Mouse (Mus musculus) yolk sac, embryonic 10.5 days (tissue): ENCODE results near the gene Las1l.
"Not testable (repeated sequence)": the region's sequence is repeated elsewhere in the genome, so short reads cannot be mapped to it uniquely, and the experiment has no call there.

Experiments
- DNase-seq: peaks from one replicate; pipeline ENCODE4 v3.0.0-alpha.2; 2017; ENCODE audit warnings: low spot score

Gene Las1l

DNA sequence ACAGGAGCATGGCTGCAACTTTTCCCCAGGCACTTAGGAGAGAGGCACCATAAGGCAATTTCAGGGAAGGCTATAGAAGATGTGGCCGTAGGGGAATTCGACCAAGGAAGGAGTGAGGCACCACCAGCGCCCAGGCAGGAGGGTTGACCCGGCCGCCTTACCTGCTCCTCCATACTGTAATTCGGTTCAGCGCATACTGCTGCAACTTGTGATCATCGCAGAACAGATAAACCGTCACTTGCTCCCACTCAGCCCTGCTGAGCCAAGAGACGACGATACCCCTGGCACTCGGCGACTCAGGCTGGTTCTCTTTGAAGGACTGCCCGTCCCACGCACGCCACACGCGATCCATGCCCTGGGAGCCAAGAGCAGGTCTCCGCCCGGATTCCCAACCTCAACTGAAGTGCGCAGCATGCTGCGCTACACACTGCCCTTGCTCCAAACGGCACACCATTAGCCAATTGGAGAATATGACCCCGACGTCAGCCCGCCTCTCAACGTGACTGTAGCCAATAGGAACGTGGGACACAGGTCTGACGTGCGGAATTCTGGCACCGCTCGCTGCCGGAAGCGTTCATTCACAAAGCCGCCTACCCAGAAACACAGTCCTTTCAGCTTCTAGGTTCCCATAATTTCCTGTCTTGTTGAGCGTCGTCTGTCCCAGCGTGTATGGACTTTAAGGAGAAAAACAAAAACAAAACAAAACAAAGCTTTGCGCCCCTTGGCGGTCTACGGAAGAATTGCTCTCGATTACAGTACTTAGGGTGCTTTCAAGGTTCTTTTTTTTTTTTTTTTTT, at the start of gene Las1l:
TSS of gene Las1l (minus strand) at position 466 of the 797 bp plus-strand sequence.
- peak; percentile 92 for DNase-seq

DNA sequence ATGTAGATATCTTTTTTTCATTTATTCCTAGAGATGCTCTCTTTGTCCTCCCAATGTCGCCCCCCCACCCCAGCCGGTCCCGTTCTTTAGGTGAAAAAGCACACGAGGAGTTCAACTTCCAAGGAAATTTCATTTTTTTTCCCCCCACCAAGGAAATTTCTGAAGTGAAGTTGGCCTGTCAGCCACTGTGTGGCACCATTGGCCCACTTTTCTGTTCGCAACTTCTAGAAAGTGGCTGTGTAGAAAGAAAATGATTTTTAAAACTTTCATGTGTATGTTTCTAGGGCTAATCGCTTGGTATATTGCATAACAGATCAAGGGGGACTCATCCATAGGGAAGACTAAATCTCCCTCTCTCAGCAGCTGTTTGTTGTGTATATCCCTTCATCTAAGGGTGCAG, 49.6 kb upstream of the Las1l start:
- no peak for DNase-seq

DNA sequence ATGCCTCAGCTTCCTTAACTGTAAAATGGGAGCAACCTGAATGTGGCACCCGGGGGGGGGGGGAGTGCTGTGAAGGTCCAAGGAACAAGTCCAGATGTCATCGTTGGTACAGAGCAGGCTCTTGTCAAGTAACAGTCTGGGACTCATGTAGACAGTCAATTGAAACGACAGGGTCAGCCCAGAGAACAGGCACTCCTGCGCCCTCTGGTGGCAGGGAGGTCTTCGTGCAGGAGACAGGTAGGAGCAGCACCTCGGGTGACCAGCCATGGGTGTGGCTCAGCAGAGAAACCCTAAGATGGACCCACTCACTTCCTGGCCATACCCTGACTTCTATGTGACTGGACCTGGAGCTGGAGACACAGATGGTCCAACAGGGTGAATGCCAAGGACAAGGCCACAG, 42.8 kb upstream of the Las1l start:
- peak; percentile 1 for DNase-seq

DNA sequence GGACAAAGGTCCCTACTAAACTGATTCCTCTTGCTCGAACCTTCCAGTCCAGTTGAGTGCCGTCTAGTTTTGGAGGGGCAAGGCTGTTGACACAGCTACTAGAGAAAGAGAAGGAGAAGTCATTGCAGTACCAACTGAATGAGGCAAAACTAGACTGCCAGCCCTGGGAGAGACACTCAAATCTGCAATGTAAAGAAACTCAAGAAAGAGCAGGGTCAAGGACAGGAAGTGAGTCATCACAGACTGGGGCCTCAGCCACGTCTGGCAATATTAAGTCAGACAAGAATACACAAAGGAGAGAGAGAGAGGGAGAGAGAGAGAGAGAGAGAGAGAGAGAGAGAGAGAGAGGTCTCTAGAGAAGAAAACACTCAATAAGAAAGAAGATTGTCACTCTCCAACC, 36.4 kb upstream of the Las1l start:
- DNase-seq, result no peak

DNA sequence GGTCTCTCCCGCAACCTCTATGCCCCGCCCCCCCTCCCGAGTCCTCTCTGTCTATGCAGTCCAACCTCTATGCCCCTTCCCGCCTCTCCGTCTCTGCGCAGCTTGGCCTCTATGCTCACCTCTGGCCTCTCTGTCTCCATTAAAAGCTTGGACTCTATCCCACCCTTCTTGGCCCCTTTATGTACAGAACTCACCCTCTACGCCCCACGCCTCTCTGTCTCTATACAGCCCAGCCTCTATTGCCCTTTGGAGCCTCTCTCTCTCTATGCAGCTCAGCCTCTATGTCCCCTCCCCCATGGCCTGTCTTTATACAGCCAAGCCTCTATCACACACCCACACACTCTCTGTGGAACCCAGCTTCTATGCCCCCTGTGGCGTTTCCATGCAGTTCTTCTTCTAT, 13.2 kb upstream of the Las1l start:
- DNase-seq, result peak; percentile 60

DNA sequence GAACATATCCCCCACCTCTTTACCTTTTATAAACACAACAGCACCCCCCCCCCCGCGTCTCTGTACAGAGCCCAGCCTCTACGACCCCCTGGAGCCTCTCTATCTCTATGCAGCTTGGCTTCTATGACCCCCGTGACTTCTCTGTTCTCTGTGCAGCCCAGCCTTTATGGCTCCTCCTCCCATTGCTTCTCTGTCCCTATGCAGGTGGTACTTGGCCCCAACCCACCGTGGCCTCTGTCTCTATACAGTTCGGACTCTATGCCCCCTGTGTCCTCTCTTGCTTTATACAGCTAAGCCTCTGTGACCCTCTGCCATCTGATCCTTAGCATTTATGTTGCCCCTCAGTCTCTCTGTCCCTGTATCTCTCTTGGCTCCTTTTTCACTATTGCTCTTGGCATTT, 12.4 kb upstream of the Las1l start:
- peak; percentile 25 for DNase-seq

DNA sequence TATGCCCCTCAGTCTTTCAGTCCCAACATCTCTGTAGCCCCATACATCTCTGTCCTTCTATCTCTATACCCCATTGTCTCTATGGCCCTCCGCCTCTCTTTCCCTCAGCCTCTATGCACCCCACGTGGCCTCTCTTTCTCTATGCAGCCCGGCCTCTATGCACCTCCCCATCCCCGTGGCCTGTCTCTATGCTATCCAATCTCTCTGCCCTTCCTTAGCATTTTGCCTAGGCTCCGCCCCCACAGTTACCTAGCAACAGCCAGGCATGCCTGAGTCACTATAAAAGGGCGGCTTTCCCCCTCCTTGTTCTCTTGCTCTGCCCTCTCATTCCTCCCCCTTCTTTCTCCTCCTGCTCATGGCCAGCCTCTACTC, 11.8 kb upstream of the Las1l start:
- peak; percentile 88 for DNase-seq

DNA sequence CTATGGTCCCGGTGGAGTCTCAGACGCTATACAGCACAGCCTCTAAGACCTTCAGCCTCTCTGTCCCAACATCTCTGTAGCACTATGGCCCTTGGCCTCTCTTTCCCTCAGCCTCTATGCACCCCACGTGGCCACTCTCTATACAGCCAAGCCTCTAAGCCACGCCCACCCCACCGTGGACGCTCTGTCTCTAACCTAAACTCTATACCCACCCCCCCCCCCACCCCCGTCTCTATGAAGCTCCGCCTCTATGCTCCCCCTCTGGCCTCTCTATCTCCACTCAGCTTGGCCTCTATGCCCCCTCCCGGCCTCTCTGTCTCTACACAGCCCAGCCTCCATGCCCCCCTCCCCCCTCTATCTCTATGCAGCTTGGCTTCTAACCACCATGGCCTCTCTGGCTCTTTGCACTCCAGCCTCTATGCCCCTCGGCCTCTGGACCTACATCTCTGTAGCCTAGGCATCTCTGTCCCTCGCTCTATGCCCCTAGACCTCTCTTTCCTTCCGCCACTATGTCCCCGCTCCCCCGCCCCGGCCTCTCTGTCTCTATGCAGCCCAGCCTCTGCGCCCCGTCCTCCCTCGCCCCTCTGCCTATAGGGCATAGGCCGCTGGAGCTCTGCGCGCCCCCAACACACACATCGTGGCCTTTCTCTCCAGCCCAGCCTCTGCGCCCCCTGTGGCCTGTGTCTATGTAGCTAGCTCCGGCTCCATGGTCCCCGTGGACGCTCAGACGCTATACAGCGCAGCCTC, 11.3 kb upstream of the Las1l start:
- peak; percentile 86 for DNase-seq

DNA sequence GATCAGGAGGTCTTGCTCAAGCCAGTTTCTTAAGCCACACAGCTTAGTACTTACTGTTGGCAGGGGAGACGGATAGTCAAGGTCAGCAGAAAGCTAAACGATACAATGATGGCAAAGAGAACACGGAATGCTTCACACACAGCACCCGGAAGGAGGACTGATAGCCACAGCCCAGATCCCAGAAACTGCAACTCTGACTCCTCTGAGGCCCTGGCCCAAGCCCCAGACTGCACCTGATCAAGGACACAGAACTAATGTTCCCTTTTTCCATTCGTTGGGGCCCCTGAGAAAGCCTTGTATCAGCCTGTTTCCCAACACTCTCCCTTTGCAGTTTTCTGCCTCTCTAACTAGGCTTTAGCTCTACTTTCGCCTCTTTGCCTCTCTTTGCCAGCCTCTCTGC, 8.3 kb upstream of the Las1l start:
- DNase-seq, result no peak

DNA sequence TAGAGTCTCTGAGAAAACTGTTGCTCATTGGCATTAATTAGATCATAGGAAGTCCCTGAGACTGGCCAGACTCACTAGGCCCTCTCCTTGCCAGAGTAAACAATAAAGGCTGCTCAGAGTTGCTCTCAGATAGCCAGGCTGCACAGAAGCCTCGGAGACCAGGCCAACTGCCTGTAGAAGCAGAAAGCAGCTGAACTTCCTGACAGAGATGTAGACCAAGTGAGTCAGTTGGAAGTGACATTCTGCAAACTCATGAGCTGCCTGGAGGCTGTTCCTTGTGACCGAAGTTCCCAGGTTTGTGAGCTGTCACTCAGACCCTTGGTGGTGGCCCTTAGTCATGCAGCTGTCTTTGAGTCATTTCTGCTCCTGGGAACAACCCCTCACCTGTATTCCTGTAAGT, 6.6 kb upstream of the Las1l start:
- DNase-seq, result no peak

DNA sequence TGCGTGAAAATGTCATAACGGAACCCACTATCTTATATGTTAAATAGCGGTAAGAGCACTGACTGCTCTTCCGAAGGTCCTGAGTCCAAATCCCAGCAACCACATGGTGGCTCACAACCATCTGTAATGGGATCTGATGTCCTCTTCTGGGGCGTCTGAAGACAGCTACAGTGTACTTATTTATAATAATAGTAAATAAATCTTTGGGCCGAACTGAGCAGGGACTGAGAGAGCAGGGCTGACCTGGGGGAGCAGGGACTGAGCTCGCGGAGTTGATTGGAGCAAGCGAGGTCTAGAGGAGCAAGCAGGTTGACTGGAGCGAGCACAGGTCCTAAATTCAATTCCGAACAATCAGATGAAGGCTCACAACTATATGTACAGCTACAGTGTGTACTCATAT, 699 bp upstream of the Las1l start:
- not testable (repeated sequence) for DNase-seq

DNA sequence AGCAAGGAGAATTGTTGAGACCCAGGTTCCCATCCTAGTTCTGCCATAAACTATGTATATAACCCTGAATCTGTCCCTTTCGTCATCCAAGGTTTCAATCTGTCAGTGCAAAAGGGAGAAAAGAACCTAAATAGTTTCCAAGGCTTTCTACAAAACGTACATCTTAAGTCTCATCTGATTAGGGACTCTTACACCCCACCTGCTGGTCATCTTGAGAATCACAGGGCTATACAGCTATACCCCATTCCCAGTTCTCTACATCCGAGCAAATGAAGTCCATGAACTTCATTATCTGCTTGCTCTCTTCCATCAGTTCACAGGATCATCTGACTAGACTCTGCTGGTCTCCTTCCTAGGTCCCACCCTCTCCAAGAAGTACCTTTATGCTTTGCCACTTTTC, 6.0 kb downstream of the Las1l start:
- DNase-seq, result no peak

DNA sequence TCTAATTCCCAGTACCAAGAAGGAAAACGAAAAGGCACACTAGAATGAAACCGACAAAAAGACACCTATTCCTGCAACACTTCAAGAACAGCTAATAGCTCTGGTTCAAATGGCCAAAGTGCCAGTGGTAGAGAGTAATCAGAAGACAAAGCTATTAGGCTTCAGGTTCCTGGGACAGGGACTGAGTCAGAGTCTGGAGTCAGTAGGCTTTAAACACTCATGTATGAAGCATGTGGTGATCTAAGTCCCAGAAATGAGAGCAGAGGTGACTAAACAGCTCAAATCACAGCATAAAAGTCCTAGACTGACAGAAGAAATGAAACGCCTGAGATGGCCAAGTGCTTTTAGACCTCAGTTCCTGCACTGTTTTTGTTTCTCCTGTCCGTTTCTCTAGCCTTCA, 8.6 kb downstream of the Las1l start:
- DNase-seq, result no peak

DNA sequence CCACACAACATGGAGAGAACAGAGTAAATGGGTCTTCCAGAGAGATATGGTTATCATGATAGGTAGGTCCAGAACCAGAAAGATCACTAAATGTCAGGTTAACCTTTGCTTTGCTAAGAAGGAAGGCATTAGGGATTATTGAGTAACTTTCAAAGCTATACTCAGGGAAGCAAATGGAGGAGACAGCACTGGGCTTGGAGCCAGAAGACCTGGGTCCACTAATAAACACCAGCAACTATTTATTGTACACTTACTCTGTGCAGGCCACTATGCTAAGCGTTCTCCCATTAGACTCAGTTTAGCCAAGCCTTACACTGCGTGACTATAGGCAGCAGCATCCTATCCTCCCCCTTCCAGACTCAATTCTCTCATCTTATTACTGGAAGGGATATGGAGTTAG, 11.3 kb downstream of the Las1l start:
- DNase-seq, result no peak

DNA sequence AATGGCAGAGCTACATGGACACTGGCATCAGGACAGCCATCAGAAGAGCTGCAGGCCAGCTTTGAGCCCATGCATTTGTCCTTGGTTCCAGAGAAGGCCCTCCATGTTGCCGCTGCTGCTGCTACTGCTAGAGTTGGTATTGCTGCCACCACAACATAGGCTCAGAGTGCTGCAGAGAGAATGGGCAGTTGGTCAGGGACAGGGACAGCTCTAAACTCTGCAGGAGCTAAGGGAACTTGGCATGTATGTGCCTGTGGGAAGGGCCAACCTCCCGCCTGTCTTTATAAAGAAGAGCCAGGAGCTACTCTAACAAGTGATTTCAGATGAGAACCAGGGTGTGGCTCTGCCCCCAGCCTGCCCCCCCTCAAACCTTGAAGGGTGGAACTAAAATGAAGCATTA, 21.3 kb downstream of the Las1l start:
- no peak for DNase-seq

DNA sequence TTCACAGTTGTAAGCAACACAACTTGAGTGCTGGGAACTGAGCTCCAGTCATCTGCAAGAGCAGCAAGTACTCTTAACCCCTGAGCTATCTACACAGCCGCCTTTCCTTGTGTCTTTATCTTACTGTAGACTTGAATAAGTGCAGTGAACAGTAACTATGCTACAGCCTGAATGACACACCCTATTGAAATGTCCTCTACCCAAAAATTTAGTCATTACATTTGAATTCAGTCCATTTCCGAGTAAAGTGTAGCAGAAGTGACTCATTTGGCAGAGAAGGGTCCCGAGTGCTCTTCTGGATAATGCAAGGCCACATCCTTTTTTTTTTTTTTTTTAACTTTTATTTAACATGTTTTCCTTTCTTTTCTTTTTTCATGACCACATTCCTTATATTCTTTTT, 54.0 kb downstream of the Las1l start:
- no peak for DNase-seq
